Mouse (Mus musculus) thymus, postnatal 25 days (tissue): ENCODE data around the gene Cacna1h.
A peak's percentile ranks its signal among the peaks of the same experiment; 100 is the strongest.

Experiments
- DNase-seq: peaks from one replicate; pipeline ENCODE4 v3.0.0; 2022

The Cacna1h gene

DNA sequence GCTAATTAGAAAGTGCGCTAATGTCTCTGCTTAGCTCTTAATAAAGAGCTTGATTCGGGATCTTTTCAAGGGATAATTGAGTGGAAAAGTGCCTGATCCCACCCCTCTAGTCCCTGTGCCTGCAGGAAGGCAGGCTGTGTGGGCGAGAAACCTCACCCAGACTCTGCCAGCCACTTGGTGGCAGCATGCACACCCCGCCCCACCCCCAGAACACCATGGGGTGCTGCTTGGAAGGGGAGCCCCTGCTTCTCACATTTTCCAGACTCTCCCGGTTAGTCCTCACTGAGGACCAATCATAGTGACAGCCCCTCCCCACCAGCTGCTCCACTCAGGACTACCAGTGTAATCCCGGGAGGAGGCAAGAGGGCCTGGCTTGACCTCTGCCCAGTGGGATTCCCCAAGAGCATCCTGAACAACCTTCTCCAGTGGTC, 27.6 kb downstream of the Cacna1h start:
- no peak for DNase-seq

DNA sequence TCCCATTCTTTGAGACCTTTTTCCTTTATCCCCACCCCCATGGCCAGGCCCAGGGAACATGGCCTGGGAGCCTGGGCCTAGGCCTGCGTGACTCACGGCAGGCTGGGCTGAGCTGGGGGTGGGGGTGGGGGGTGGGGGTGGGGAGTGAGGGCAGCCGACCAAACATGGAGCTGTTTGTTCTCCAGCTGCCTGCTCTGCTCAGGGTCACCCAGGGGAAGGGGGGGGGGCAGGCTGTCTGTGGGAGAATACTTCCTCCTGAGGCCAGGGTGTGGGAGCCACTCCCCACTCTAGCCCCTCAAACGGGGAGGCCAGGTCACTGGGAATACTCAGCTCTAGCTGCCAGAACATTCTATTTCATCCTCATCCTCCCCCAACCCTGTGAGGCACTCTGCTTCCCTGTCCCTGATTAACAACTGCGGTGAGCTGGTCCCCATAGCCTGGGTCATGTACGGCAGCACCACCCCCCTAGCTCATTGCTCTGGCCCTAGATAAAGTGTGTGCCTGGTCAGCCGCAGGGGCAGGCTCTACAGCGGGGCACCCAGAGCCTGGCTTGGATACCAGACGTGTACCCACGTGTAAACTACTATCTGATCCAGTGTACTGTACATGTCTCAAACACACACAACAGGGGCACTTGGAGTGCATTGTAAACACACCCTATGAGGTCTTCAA, 28.2 kb downstream of the Cacna1h start:
- DNase-seq = no peak

DNA sequence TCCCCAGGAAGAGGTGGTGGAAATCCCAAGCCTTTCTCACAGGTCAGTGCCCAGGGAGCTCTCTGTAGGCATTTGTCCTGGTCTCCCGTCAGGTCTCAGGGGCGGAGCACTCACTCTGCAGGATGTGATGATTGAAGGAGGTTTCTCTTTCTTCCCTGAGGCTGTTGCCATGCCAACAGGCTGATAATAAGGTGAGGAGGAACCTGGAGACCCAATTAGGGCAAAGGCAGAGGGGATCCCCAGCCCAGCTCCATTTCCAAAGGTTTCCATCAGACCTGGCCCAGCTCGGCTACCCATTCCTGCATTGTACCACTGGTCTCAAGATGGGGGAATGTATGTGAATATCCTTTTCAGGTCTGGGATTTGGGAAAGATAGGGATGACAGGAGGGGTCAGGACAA, 29.4 kb downstream of the Cacna1h start:
- DNase-seq = no peak

DNA sequence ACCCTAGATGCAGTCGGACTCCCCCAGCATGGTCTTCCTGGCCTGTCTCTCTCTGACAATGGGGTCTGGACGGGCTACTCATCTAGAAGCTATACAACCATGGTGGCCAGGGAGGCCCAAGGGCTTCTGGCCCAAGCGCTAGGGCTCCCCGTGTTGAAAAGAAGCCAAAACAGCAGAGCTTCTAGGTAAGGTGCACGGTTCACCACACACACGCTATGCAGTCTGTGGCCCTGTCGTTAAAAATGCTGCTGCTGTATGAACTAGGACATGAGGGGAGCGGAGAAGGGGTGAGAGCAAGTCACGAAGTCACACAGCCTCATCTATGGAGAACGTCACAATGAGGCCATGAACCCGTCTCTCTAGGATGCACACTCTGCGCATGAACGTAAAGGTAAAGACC, 31.4 kb downstream of the Cacna1h start:
- DNase-seq = no peak

DNA sequence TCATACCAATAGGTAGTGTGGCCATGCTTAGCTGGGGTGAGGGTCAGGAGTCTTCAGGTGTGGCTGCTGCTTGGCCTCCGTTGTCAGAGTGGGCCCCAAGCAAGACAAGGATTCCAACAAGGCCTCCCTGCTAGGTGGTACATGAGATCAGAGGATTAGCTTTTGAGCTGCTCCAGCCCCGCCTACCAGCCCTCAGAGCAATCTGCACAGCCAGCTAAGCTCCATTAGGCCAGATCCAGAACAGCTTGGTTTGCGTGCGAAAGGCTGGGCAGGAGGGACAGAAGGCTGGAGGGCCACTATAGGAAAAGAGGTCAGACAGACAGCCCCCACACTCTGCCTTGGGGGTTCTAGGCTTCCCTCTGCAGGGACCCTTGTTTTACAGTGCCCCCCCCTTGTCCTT, 32.1 kb downstream of the Cacna1h start:
- DNase-seq = no peak

DNA sequence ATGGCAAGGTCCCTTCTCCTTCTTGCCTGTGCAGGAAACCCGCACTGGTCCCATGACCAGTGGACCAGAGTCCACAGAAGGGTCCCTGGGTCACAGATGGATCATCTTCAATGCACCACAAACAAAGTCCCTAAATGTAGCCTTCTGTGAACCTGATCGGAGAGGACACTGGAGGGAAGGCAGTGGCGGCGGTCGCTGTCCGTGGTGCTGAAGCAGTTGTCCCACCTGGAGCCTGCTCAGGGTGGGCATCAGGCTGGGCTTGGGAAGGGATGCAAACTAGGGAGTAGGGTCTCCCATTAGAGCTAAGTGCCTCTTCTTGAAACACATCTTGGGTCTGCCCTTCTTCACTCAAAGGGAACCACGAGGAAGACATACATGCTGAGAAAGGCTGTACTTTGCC, 33.1 kb downstream of the Cacna1h start:
- peak; percentile 37 for DNase-seq

DNA sequence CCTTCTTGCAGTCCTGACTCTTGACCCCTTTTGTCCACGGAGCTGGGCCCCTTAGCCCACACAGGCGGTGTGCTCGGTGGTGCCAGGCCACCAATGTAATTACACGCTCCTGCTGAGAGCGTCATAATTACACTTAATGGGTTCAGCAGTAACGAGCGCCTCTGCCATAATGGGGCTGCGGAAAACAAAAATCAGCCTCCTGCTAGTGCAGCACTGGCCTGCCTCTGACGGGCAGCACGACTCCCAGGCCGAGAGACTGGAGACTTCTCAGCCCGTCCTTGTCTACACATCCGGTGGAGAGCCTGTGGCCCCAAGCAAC, 35.1 kb downstream of the Cacna1h start:
- no peak for DNase-seq

DNA sequence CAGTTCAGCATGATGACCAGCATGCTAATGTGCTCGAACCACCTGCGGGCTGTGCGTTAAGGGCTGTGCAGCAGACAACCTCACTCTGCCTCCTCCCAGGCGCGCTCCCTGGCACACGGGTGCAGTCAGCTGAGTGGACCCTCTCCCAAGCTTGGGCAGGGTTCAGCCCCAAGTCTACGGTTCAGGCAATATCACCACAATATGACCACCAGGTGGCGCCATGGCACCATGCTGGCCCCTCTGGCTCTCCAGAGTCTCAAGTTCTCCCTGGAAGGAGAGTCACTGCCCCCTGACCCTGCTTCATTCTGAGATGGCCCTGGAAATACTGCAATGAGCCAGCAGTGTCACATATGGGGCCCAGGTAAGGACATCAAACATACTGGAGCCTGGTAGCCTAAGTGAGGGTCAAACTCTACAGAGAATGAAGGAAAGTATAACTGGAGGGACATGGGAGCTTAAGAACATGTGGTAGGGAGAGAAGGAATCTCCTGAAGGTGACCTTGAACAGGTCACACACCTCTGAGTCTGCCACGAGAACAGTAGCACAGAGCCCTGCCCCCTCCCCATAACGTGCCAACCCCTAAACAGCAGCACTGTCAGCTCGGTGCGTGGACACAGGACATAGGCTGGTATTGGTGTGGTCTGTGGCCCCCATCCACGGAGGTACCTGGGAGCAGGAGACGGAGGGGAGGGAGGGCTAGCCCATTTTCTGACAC, 35.6 kb downstream of the Cacna1h start:
- peak; percentile 58 for DNase-seq

DNA sequence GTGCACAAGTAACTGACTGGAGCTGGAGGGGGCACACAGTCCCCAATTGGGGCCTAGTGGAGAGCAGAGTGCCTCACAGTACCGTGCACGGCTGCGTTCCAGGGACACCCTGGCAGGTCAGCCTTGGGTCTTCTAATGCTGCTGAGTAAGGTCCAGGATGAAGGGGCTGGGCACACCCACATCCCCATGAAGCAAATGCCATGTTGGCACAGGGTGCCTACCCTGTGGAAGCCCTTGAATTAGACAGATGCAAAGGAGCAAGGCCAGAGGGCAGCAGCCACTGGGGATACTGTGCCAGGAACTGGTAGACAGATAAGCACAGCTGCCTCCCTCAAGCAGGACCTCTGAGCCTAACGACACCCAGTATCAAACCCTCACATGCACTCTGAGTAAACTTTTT, 39.1 kb downstream of the Cacna1h start:
- DNase-seq = no peak

DNA sequence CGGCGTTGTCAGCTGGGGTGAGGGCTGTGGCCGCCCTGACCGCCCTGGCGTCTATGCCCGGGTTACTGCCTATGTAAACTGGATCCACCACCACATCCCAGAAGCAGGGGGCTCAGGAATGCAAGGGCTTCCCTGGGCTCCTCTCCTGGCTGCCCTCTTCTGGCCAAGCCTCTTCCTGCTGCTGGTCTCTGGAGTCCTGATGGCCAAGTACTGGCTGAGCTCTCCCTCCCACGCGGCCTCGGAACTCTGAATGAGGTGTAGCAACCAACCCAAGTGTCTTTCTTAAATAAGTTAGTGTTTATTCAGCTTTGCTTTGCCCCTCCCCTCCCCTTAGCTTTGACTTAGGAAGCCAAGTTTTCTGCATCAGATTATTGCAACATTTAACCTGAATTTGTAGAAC, 59.6 kb downstream of the Cacna1h start:
- DNase-seq = no peak

DNA sequence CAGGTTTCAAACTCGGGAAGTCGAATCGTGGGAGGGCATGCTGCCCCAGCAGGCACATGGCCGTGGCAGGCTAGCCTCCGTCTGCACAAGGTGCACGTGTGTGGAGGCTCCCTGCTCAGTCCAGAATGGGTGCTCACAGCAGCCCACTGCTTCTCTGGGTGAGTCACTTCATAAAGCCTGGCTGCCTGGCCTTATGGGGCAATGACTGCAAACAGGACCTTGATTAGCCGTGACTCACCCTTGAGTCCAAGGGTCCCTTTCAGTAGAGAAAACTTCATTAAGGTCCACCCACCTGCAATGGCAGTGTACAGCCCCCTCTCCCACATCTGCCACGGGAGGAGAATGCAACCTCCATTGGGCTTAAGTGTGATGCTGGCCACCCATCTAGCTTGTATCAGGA, 61.1 kb downstream of the Cacna1h start:
- no peak for DNase-seq

DNA sequence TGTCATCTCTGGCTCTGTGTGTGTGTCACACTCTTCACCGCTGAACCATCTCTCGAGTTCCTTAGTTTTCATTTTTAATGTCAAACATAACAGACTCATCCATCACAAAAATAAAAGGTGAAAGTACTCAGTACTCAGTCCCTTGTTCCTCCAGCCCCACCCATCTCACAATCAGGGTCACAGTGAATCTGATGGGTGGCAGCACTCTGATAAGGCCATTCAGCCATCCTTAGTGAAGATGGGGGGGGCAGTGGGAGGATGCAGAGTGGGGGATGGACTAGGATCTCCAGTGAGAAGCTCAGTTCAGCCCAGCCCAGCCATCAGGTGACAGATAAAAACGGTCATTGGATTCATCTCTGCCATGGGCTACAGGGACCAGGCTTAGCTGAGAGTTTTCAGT, 64.6 kb downstream of the Cacna1h start, which contains the start of gene Tpsg1:
Gene Tpsg1 (plus strand): TSS at position 301 of the 400 bp plus-strand sequence.
- no peak for DNase-seq

DNA sequence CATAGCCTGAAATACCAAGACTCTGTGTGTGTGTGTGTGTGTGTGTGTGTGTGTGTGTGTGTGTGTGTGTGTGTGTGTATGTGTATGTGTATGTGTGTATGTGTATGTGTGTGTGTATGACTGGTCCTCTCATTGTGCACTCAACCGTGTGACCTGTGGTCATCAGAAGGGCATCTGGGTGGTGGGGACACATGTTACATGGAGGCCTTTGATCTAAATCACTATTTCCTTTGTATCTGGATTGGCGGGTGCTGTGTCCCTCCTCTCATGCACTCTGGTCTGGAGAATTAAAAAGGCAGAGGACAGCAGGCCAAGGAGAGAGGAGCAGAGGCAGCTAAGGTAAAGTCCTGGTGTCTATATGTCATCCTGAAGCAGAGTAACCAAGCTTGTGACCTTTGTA, 67.6 kb downstream of the Cacna1h start, which contains the start of gene Tpsb2:
Gene Tpsb2 (plus strand): TSS at position 301 of the 400 bp plus-strand sequence.
- no peak for DNase-seq

DNA sequence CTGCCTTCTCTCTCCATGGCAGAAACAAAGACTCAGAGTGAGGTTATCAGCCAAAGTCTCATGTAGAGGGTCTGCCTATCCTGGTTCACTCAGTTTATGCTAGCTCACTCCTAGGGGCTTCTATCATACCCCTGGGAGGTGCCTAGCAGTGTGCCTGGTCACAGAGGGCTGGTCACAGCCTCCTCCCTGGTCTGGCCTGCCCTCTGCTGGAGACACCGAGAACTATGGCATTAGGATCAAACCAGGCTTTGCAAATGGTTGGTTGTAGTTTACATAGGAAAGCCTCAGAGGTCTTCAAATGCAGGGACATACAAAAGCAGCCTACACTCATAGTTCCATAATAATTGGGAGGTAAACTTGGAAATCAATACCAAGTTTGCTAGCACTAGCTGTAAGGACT, 69.9 kb downstream of the Cacna1h start:
- DNase-seq = peak; percentile 39

DNA sequence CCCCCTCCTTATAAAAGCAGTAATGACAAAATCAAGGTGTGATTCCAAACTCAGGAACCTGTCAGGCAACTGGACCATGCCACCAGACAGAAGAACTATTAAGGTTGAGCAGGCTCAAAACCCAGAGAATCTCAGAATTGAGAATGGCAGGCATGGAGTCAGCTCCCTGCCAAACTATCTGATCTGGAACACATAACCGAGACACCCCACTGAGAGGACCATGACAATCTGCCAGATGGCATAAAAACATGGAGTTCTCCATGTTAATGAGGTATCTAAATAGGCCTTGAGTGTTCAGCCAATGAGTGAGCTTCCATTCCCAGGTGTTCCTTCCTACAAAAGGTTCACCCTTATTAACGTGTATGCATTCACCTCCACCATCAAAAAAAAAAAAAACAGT, 72.3 kb downstream of the Cacna1h start:
- DNase-seq = no peak

DNA sequence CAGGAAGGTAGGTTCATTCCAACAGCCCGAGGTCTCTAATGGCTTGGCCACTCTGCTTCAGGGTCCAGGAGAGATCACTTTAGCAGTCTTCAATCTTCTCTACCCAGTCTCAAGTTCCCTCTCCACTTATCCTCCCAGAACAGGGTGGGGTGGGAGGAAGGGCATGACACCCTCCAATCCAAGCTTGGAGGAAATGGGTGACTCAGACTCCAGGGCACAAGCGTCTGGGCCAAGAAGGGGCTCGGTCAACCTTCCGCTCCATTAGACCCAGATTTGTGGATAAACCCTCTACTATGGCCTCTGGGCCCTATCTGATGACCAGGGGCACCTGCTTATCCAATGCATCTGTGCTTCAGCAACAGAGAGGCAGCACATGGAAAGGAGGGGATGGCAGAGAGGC, 88.1 kb downstream of the Cacna1h start, which contains the start of gene Tpsab1:
Gene Tpsab1 (minus strand): TSS at position 101 of the 400 bp plus-strand sequence.
- DNase-seq = no peak

DNA sequence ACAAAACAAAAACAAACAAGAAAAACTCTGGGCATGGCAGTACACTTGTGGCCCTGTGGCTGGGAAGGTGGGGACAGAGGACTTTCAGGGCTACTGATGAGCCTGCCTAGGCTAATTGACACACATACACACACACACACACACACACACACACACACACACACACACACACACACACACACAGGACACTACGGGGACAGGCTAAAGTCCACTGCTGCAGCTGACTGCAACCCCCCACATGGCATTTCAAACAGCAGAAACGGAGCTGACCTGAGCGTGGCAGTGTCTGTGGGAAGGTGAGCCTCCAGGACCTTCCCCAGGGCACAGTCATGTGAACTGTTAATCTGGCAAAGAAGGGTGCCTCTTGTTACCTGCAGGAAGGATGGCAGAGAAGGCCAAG, 92.1 kb downstream of the Cacna1h start:
- no peak for DNase-seq

DNA sequence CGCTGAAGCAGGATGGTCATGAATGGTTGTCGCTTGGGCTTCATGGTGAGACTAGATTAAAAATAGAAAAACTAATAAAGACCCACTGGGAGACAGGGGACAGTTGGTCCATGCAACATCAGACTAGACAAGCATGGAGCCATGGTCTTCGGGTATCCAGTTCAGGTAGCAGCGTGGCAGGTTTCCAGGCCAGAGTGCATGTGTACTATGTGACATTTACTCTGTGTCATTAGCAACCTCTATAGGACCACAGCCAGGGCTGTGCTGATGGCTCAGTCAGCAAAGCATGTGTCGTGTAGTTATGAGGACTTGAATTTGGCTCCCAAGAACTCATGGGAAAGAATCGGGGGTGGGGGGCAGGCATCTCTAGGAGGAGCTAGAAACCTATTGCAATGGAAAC, 93.6 kb downstream of the Cacna1h start:
- no peak for DNase-seq

DNA sequence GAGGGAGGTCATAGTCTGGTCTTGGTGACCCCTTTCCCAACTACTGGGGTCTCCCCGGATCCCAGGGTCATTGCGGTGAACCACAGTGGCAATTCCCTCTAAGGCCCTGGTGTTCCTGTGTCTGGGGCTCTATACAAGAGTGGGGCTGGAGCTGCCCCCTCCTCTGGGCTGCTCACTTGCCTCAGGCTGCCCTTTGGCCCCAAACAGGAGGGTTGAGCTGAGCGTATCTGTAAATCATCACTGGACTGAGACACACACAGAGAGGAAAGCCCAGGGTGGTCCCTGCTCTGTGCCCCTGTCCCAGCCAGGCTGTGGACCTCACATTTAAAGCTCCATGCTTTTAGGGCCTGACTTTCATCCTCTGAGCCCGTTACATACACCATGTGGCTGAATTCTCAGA, 95.4 kb downstream of the Cacna1h start:
- no peak for DNase-seq

DNA sequence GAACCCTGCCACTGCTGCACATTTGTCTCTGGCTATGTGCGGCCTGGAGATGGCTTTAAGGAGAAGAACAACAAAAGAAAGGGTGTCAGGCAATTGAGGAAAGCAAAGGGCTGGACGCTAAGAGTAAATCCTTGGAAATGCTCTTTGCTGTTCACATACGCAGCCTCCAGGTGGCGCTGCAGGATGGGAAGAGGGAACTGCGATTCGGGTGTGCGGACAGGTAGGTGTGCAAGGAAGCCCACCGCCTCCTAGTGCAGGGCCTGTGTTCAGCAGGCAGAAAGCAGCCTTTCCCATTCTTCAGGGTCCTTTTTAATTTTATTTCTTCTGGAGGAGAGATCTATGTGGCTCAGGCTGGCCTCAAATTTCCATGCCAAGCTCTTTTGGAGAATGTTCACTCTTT, 99.6 kb downstream of the Cacna1h start:
- peak; percentile 54 for DNase-seq

DNA sequence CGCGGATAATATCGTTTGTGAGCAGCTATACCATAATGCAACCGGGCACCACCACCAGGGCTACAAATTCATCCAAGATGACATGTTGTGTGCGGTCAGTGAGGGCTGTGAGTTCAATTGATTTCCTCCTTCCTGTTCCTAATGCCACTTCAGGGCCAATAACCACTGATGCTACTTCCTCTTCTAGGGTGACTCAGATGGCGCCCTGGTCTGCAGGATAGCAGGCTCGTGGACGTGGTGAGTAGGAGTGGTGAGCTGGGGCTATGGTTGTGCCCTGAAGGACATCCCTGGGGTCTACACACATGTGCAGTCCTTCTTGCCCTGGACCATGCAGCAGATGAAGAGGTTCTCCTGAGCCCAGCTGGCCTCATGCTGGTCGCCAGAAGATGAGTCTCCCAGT, 101.3 kb downstream of the Cacna1h start:
- DNase-seq = no peak
